Mouse (Mus musculus) left cerebral cortex, adult 9 months (tissue): ENCODE measurements at regions not wholly inside any gene's neighbourhood (a gene's known extent, or its start where the extent isn't known, plus 50 kb on each side); places are given as distances from the start of the nearest gene placed in this dataset.
A peak's percentile ranks its signal among the peaks of the same experiment; 100 is the strongest.

Source experiments
- DNase-seq, 2 experiments: peaks; one replicate each; pipeline ENCODE4 v3.0.0; 2022; ENCODE audit warnings: low spot score in 2 of 2

DNA sequence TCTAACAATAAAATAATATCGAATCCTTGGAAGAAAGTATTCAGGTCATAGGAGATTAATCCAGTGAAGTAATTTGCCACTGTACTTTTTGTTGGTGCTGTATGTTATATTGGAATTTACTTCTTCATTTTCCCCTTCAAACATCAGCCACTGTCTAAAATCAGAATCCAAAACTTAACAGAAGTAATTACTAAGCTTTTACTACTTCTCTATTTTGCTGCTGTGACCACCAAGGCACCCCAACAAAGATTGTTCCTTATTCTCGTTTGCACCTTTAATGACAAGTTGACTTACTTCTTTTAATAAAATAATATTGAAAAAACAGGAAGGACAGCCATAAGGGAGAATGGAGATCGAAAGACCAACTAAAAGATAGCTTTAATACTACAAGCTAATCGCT lies 1130.1 kb upstream of the Cited2 start:
- DNase-seq: no peak

DNA sequence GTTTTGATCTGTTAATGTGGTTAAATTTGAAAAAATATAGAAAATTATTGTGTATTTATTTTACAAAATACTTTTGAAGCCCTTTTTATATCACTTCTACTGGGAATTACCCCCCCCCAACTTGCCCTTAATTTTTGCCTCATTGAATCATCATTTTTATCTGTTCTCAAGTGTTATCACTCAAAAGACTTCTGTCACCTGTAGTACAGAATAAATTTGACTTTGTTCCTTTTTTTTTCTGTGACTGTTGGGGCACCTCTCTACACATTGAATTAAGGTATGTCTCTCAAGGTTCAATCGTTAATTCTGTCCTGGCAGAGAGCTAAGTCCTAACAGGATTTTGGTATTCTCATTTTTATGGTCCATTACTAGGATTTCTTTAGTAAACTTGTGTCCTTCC lies 1123.0 kb upstream of the Cited2 start:
- DNase-seq: no peak

DNA sequence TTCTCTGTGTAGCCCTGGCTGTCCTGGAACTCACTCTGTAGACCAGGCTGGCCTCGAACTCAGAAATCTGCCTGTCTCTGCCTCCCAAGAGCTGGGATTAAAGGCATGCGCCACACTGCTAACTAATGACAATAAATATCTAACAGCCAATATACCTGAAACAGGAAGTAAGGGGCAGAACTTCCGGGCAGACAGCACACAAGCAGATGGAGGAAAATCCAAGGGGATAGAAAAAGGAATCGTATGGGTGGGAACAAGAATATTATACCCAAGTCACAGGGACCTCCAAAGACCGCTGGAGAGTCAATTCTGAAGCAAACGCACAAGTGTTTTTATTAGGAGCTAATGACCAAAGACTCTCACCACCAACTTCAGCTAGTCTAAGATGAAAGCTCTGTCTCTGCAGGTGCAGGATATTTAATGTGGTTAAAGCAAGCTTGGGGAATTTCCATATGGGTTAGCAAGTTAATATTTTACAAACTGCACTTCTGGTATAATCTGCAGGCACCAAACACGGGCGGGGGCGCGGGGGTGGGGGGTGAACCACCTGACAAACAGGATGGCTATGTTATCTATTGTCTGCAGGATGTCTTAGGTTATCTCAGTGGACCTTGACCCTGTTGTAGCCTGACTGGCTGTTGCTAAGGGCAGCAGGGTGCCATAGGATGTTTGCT lies 1122.3 kb upstream of the Cited2 start:
- DNase-seq: no peak

DNA sequence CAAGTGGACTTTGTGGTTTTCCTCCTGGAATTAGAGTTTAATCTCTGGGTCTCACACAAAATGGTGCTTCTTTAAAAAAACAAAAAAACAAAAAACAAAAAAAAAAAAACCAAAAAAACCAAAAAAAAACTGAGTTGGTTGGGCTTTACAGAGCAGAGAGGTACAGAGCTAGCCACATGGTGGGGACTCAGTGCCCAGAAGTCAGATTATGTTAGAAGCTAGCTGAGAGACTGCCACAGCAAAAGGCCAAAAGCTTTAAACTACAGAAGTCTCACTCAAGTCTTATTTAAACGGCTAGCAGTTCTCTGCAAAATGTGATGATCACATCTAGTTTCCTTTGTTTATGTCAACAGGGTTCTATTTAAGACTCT lies 1121.8 kb upstream of the Cited2 start:
- DNase-seq: no peak

DNA sequence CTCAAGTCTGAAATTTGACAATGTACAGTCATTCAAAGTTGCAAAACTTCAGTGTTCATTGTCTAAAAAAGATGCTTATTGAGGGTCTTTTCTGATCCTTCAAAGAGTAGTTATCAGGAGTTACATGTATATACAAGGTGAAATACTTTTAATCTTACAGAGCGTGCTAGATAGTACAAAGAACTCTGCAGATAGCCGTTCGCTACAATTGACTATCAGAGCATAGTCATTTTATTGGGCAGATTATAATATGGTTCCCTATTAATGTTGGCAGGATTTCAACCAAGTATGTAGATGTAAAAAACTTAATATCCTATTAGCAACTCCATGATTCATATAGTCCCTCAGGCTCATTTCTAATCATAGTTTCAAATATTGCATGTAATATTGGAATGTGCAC lies 1114.7 kb upstream of the Cited2 start:
- DNase-seq: no peak

DNA sequence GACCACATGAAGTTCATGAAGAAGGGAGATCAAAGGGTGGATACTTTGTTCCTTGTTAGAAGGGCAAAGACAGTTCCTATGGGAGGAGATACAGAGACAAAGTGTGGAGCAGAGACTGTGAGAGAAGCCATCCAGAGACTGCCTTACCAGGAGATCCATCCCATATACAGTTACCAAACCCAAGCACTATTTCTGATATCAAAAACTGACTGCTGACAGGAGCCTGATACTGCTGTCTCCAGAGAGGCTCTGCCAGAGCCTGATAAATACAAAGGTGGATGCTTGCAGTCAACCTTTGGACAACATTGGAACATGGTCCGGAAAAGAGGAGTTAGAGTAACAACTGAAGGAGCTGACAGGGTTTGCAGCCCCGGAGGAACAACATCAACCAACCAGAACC lies 1104.3 kb upstream of the Cited2 start:
- DNase-seq: no peak

DNA sequence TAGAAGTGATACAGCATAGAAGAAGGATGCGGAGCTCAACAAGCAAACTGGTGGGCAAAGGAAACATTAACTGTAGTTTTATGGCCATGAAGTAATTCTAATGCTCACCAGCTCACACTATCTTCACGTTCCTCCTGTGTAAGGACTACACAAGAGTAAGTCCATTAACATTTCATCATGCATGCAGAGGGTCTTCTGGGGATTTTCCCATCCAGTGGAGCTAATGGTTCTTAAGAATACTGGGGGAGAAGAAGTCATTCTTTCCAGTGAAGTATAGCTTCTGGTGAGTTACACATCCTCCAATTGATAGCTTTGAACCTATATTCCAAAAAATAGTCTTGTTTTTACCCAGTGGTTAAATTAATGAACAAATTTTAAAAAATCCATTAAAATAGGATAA lies 1103.4 kb upstream of the Cited2 start:
- no peak for DNase-seq

DNA sequence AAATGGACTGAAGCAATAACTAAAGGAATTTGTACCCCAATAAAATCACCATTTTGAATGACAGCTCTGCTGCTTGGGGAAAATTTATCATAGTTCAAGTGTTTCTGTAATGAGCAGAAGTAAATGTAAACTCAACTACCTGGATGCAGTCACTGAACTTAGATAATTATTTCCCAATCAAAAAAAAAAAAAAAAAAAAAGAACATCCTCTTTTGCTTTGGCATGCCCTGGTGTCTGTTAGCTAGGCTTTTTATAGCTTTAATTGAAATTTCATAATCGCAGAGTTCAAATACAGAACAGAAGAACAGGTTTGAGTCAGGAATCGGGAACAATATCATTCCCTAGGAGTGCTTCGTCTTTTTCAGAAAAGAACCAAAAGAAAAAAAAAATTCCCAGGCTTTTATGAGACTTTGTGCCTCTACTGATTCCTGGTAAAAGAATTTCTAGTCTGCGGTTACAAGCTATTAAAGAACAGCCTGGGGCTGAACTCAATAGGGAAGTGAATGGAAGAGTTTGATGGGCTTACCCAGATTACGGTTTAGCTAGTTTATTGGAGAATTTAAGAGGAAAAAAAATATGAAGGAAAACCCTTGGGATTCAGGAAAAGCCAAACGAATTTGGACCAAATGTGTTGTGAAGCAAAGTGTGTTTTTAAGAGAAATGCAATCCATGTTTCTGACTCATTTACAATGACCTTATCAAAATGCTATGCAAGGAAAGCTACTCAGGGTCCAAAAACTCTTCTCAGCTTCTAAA lies 1102.0 kb upstream of the Cited2 start:
- no peak for DNase-seq

DNA sequence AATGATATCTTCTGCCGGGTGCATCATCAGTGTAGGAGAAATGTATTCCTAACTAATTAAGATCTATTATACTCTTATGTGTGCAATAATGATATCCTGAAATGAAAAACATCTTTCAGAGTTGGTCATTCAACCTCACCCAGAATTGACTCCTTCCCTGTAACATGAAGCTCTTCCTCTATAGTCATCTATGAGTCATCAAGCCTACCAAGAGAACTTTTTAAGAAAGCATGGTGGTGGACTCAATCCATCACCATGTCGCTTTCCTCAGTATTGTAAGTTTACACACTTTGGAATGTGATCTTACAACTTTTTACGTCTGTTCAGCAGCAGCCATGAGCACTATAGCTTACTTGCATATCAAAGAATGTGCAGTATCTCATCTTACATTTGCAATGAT lies 1100.2 kb upstream of the Cited2 start:
- no peak for DNase-seq

DNA sequence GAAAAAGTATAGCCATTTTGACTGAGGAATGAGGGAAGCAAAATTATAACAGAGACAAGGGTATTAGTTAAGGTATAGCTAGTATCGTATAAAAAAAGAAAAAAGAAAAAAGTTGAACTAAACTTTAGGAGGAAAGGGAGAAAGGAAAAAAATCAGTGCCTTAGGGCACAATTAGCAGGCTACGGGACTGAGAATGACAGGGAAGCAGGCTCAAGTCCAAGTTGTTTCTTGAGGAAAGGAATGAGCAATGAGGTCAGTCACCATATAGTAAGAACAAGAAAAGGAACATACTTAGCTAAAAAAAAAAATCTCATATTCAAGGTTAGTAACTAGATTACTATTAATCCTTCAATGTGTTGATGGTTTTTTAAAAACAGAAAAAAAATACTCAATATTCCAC lies 1089.8 kb upstream of the Cited2 start:
- no peak for DNase-seq

DNA sequence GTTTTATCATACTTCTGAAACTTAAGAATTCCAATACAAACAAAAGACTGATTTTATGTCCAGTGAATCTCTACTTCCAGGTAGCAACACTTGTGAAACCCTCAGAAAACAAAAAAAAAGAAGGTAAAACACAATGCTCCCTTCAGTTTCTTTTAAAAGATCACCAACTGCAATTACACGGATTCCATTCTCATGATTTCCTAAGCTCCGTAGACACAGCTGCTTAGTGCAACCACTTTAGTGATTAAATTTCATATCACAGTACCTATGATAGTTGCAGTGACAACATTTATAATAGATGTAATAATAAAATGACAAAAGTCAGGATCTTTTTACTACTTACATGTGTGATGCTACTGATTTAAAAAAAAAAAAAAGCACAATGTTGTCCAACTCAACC lies 1087.6 kb upstream of the Cited2 start:
- no peak for DNase-seq

DNA sequence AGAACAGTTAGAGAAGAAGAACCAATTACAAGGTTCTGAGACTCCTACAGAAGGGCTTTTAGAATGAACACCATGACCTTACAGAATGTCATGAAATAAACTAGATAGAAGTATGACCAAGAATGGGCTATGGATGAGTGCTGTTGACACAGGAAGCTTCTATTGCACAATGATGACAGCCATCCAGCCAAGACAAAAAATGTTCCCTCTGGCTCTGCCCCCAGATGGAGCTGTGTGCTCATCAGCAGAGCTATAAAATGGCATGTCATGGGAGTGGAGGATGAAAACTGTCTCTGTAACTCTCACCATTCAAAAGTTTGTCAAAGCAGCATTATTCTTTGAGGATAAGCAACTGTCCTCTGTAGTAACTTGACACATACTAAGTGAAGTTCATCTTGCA lies 1086.0 kb upstream of the Cited2 start:
- no peak for DNase-seq

DNA sequence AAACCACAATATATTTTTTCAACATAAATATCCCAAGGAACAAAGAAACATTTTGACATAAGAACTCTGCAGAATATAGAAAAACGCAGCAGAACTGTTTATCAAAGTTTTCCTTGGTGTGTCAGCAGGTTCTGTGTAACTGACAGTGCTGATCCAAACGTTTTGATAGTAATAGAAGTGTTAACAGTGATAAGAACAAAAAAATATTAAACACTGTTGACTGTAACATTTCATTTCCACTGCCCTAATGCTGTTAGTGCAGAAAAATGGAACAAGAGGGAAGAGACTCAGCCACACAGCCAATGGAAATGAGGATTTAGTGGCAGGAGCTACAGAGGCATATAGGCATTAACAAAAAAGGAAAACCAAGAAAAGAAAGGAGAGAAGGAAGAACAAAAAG lies 1084.9 kb upstream of the Cited2 start:
- DNase-seq: no peak

DNA sequence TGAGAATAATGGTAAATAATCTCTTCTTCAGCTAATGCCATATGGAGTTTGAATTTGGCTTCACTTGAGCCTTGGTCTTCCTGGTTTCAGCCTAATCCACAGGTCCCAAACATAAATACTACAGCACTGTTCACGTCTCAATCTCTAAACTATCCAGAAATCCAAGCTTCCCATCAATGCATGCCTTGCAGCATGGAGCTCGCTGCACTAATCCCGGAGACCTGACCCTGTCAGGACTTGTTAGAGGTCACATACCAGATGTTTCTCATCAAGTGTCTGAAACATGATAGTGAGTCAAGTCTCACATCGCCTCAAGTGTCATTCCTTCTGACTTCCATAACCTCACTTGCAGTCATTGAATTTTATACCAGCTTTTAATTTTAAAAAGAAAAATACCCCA lies 1082.9 kb upstream of the Cited2 start:
- DNase-seq: no peak

DNA sequence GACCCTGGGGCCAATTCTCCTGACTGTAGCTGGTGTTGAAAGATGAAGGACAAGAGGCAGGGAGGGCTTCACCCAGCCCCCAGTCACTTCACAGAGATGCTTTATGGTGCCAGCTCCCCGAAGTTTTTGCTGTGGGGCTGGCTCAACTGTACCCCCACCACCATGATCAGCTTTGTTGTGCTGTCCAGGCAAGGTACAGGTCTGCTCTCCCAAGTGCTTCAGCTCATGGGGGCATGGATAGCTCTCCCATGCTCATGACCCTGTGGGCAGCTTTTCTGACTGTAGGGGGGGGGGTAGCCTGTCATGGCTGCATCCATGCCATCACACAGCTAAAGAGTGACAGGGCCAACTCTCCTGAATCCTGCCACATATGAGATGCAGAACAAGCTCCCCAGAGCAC lies 1072.9 kb upstream of the Cited2 start:
- no peak for DNase-seq

DNA sequence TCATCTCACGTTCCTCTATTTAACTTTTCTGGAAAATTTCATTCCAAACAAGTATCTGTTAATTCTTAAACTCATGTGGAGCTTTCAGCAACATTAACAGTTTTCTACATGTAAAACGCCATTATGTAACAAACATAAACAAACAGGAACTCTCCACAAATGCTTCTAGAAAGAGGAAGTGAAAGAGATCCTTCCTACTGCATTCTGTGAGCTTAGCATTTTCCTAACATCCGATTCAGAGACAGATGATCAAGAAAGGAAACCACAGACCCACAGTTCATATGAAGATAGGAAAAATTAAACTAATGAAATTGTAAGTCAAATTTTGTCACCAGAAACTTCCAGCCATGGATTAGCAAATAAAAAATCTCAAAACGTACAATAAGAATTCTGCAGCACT lies 1070.6 kb upstream of the Cited2 start:
- DNase-seq: no peak

DNA sequence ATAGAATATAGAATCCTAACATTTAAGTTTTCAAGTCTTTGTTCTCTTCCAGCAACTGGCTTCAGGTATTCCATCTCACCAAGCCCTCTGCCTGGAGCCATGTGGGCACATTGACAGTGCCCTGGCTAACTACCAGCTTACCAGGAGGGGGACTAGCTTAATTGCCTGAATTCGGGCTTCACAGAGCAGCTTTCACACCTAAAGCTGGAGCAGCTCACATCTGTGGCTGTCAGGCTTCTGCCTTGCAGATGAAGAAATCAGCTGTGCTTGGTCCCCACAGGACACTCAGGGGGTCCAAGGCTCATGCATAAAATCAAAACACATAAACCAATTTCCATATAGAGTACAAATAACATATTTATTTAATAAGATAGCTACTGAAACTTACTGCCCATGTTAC lies 1058.5 kb upstream of the Cited2 start:
- DNase-seq: no peak

DNA sequence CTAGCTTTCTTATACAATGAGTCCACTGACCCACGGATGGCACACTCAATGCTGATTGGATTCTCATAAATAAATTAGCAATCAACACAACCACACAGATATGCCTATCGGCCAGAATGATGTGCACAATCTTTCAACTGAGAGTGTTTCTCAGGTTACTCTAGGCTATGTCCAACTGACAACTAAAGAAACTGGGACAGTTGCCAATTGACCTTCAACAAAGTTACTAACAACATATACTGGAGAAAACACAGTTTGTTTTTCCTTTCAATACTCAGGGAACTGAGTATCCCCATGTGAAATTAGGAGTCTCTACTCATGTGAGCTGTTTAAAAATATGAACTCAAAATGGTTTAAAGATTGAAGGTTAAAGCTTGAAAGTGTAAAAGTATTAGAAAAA lies 1052.7 kb upstream of the Cited2 start:
- DNase-seq: no peak

DNA sequence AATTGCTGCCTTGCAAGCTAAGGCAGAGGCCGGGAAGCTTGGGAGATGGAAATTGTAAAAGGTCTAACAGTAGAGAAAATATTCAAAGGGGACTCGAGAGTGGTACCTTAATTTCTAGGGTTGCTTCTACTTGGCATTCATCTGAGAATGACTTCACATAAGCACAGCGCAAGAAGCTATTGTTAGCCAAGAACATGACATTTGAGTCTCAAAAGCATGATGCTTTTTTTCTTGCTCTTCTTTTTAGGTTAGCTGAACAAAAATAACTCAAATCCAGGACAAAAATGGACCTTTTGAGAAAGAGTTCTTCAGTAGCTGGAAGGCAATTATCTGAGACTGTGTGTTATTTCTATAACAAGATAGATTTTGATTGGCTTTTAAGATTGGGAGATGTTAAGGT lies 1042.0 kb upstream of the Cited2 start:
- DNase-seq: no peak

DNA sequence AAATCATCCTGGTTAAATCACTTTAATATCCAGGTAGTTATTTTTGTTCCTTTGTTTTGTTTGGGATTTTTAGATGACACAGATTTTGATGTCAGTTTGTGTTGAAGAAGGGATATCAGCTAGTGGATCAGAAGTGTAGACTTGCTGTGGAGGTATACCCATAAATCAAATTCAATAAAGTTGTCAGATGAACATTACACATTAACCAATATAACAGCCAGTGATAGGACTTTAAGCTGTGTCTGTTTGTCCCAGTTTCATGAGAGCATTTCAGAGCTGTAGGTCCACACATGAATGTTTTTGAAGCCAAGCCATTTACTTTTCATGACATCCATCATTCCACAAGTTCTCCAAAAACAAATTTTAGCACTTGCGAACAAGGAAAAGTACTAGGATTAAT lies 1037.7 kb upstream of the Cited2 start:
- DNase-seq: no peak

DNA sequence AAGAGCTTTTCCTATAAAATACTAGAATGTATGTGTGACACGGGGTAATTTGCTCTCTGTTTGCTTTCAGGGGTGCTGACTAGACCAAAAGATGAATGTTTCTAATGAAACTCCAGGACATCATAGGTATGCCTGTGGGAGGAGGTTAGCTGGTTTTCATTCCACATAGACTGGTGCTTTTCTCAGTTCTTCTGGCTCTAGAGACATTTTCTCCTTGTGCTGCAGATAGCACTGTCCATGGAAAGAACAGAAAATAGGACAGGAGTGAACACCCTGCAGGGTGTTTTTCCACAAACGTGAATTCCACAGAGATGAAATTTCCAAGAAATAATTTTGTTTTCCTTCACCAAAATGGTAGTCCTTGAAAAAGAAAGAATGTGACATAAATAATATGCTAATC lies 1016.0 kb upstream of the Cited2 start:
- no peak for DNase-seq

DNA sequence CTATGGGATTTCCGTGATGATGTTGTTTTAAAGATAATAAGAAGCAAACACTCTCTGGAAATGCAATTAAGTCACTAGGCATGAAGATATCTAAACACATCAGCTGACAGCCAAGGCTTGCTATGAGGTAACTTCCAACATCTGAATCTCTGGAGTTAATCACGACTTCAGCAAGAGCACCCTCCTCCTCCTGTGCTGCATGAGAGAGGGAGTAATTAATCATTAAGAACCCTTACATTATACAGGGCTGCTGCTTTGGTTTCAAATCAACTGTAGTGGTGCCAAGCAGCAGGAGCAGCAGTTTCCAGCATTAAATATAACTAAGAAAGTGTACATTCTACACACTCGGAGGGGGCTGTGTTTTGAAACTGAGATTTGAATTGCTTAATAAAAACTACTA lies 1009.9 kb upstream of the Cited2 start:
- peak in 1 of 2 experiments; percentile 11 for DNase-seq

DNA sequence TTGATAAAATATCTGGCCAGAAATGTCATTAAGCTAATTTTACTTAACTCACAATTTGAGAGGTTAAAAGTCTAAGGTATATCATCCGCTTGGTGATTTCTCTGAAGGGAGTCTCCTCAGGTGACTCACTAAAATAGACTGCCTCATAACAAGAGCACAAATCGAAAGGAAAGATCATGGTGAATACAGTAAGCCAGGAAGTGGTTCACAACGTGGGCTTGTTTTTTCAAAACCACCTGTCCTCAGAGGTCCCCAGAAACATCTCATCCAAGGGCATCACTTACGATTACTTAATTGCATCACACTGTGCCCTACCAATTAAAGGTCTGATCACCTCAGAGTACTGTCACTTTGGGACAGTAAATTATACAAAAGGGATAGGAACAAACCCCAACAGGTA lies 1009.0 kb upstream of the Cited2 start:
- DNase-seq: no peak

DNA sequence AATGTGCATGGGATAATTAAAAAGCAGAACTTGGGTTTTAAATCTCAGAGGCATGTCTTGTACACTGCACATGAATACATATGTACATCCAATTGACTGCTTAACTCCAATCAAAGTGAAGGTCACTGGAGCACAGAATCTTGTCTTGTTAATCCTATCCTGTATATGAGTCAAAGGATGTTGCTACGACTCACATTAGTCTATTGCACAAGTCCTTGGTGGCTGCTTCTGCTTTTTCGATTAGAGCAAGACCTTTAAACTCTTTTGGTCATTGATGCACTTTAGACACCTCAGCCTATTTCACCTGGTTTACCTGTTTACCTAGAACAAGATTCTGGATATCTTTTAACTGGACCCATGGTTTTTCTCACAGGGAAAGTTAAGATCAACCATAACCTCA lies 1008.5 kb upstream of the Cited2 start:
- no peak for DNase-seq
